Mouse (Mus musculus): ENCODE measurements around the gene Gale. TPM values are rescaled to one million over a fixed set of nuclear protein-coding genes. Genes with fewer than 3 reads are reported as not detected.
"Not testable (repeated sequence)": the region's sequence is repeated elsewhere in the genome, so short reads cannot be mapped to it uniquely, and the experiment has no call there.

Gale gene
- total RNA-seq, 2 experiments from 2014 or later, result 6.5 to 22.1 TPM

DNA sequence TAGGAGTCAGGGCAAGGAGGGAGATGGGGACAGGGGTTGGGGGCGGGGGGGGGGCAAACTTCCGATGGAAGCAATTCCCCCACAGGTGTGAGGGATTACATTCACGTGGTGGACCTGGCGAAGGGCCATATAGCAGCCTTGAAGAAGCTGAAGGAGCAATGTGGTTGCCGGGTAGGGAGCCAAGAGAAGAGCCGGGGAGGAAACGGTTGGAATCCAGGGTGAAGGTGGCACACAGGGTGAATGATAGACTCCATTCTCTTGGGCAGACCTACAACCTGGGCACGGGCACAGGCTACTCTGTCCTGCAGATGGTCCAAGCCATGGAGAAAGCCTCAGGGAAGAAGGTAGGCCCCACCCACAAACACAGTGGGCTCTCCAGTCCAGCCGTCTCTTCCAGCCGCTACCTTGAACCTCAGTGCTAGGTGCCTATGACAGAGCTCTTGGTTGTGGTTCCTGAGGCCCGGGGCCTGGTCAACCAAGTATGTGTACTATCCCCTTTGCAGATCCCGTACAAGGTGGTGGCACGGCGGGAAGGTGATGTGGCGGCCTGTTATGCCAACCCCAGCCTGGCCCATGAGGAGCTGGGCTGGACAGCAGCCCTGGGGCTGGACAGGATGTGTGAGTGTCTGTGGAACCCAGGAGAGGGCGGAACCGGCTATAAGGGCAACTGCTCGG lies 3.7 kb downstream of the Gale start:
- ATAC-seq (replicated peaks; ENCODE audit: low FRiP score, low TSS enrichment, poor library complexity, severe bottlenecking), result no peak

DNA sequence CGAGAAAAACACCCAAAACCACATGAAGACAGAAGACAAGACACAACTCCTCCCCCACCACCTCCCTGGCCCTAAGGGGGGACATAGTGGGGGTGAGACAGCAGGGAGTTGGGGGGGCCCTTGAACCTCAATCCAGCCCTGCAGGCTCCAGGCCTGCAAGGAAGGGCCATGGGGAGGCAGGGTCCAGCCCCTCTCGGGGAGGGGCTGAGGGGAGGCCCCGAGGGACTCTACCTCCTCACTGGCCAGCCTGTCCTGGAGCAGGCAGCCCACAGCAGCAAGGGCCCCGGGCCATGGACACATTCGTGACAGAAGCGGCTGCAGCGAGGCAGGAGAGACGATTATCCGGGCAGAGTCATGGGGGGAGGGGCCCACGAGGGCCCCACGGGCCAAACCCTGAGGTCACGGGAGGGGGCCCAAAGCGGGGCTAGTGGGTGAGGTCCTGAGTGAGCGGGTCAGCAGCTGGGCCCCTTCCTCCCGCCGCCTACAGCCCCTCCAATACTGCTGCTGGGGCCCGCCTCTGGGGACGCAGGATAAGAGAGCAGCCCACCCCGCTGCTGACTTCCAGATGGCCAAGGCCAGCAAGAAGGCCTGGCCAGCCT lies 4.8 kb downstream of the Gale start:
- no peak for ATAC-seq (replicated peaks; ENCODE audit: low FRiP score, low TSS enrichment, poor library complexity, severe bottlenecking)

DNA sequence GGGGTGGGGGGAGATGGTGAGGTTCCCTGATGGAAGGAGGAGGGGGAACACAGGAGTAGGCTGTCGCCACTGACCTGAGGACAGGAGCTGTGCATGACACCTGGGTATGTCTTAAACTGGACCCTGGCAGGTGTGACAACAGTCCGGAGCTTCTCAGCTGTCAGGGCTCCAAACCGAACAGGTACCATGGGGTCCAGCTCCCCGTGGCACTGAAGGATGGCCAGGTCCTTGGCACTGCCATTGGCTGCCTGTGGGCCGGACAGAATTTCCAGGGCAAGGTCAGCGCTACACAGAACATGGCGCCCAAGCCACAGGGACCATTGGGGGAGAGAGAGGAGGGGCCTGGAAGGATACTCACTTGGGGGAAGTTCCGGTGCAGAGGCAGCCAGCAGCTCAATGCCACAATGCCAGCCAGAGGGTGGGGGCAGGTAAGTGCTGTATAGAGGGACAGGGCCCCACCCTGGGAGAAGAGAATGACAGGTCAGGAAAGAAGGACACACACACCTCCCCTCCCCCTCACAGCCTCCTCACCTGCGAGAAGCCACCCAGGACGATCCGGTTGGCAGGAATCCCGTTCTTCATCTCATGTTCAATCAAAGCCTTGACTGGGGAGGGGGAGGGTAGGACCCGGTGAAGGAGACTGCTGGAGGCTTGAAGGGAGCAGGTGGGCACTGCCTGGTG lies 5.7 kb downstream of the Gale start:
- ATAC-seq (replicated peaks; ENCODE audit: low FRiP score, low TSS enrichment, poor library complexity, severe bottlenecking), result no peak

DNA sequence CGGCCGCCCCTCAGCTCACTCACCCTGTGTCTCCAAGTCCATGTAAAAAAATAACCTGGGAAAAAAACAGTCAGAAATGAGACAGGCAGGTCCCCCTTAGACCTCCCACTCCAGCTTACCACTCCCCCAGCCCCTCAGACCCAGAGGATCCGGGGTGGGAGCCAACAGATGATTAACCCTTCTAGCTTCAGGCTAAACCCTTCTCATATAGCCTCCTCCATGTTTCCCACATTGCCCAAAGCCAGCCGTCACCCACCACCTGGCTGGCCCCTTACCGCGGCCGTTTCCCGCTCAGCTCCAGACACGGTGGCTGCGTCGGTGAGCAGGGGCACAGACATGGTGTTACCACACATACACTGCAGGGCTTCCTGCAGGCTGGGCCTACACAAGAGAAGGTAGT lies 7.1 kb downstream of the Gale start:
- ATAC-seq (replicated peaks; ENCODE audit: low FRiP score, low TSS enrichment, poor library complexity, severe bottlenecking), result no peak

DNA sequence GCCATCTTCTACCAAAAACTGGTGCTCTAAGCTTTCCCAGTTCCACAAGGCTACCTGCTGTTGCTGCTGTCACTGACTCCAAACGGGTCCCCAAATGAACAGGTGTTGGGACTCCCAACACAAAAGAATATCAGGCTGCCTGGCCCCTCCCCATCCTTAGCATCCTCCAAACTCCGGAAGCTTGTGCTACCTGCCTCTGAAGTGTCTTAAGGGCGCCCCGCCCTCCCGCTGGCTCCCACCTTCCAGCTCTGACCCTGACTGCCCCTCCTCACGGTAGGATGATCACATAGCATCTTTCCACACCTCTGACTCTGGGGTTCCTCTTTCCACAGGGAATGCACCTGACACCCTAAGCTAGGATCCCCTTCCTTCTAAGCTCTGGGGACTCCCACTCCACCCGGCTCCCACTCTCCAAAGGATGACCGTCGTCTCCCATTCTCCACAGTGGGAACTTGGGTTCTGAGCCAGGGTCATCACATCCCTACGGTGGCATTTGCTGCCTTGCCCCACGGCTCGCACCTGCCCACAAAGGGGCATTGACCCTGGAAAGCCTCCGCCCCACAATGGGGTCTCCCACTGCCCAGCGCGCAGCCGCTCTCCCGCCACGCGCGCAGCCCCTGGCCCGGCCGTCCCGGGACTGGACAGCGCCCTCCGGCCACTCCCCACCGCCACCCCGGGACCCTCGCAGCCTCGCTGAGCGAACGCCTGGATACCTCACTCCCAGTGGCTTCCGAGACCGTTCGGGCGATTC lies 8.5 kb downstream of the Gale start:
- ATAC-seq (replicated peaks; ENCODE audit: low FRiP score, low TSS enrichment, poor library complexity, severe bottlenecking), result no peak

DNA sequence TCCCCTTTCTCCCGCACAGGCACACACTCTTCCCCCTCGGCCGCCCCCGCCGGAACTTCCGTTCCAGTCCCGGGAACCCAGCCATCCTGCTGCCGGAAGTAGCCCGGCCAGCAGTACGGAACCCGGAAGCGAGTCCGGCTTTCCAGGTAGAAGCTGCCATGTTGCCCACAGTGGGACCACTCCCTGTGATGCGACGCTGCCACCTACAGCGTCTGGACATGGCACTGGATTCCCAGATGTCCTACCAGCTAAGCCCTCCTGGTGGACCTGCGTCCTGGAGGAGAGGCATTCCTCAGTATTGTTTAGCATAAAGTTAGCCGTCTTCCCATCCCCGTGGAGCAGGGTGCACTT lies 9.0 kb downstream of the Gale start, which contains the start of gene Lypla2:
Gene Lypla2, minus strand, starts transcription at position 71 of the 351 bp plus-strand sequence.
- ATAC-seq (replicated peaks; ENCODE audit: low FRiP score, low TSS enrichment, poor library complexity, severe bottlenecking), result peak; percentile 74

DNA sequence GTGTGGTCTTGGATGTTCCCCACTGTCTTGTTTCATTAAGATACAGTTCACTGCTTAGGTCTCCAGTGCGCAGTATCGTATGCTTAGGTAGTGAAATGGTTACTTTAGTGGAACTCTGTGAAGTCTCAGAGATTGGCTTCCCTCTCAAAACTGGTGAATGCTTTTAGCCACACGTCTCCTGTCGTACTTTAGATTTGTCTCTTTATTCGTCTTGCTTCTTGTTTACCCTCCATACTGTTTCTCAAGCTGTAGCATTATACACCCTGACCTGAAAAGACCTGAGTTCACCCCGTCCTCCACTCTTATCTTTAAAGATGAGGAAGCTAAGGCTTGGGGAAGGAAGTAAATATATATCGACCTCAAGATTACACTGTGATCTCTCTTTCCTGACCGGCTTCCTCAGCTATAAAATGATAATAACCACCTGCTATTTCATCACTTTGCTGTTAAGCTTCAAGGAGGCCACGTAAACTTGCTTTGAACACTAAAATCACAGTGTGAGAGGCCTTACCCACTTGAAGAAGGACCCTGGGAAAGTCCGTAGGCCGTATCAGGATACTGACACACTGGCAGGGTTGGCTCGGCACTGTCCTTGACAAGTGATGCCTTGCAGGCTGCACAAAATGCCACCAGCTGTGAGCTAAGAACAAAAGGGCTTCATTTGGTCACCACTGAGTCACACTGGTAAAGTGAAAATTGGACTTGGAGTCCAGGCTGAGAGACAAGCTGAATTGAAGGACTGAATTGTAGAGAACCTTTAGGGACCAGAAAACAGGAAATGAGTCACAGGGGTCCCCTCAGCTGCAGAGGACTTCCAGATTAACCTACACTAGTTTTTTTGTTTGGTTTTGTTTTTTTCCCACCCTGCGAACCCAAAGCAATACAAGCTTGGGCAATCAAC lies 9.6 kb downstream of the Gale start:
- no peak; the same call in 1 of the 2 replicates for ATAC-seq (replicated peaks; ENCODE audit: low FRiP score, low TSS enrichment, poor library complexity, severe bottlenecking)

DNA sequence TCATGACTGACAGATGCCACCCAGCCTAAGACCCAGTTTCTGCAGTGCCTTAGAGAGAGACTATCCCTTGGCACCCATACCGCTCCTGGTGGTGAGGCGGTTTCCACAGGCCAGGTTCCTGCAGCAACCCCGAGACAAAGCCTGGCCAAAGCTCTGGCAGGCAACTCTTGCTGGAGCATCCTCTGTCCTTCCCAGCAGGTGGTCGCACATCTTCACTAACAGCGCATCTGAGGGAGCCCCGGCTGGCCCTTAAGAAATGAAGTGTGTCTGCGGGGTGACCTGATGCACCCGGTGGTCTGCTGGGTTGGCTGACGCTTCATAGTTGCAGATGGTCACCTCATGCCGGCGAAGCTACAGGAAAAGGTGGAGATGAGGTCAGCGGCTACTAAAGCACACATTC lies 12.6 kb downstream of the Gale start:
- ATAC-seq (replicated peaks; ENCODE audit: low FRiP score, low TSS enrichment, poor library complexity, severe bottlenecking), result no peak

DNA sequence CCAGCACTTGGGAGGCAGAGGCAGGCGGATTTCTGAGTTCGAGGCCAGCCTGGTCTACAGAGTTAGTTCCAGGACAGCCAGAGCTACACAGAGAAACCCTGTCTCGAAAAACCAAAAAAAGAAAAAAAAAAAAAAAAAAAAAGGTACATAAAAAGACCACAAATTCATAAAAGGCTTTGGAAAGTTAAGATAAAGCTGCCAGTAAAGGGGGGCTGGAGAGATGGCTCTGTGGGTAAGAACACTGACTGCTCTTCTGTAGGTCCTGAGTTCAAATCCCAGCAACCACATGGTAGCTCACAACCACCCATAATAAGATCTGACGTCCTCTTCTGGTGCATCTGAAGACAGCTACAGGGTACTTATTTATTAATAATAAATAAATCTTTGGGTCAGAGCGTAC lies 16.7 kb downstream of the Gale start:
- not testable (repeated sequence) for ATAC-seq (replicated peaks; ENCODE audit: low FRiP score, low TSS enrichment, poor library complexity, severe bottlenecking)

DNA sequence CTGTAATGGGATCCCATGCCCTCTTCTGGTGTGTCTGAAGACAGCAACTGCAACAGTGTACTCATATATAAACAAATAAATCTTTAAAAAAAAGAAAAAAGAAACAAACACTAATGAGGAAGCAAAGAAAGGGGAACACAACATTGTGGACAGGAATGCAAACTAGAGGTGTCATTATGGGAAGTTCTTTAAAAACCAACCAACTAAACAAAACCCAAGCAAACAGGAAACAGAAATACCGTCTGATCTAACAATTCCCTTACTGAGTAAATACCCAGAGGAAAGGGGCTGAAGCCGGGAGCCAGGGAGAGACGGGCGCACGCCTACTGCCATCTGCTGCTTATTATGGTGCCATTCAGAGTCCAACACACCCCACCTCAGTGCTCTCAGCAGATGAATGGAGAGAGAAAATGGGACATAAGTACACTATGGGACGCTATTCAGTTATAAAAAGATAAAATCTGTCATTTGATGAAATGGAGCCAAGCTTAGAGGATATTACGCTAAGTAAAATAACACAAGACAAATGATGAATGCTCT lies 18.1 kb downstream of the Gale start:
- no peak for ATAC-seq (replicated peaks; ENCODE audit: low FRiP score, low TSS enrichment, poor library complexity, severe bottlenecking)

DNA sequence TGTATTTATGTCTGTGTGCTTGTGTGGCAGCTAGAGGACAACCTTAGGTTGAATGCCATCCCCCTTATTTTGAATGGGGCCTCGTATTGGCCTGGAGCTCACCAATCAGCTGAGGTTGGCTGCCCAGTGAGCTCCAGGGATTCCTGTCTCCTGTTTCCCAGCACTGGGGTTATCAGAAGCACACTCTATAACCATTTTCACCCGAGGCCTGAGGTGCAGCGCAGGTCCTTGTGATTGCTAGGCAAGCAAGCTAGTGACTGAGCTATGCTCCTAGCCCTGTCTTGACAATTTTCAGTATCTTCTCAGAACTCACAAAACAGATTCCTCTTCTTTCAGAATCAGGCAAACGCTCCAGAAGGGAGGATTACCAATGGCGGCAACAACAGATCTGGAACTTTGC lies 21.0 kb downstream of the Gale start:
- ATAC-seq (replicated peaks; ENCODE audit: low FRiP score, low TSS enrichment, poor library complexity, severe bottlenecking), result no peak

DNA sequence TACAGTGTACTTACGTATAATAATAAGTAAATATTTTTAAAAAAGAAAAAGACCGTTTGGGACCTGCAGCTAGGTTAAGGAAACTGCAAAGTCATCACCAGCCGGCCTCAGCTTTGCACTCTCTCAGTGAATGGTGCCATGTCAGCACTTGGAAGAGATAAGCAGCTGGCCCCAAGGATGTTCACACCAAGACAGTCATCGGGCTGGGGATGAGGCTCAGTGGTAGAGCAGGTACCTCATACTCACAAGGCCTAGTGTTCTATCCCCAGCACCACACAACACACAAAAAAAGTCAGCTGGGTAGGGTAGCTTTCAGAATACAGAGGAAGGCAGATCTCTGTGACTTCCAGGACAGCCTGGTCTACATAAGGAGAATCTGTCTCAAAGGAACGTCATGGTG lies 21.7 kb downstream of the Gale start:
- ATAC-seq (replicated peaks; ENCODE audit: low FRiP score, low TSS enrichment, poor library complexity, severe bottlenecking), result peak; percentile 77

DNA sequence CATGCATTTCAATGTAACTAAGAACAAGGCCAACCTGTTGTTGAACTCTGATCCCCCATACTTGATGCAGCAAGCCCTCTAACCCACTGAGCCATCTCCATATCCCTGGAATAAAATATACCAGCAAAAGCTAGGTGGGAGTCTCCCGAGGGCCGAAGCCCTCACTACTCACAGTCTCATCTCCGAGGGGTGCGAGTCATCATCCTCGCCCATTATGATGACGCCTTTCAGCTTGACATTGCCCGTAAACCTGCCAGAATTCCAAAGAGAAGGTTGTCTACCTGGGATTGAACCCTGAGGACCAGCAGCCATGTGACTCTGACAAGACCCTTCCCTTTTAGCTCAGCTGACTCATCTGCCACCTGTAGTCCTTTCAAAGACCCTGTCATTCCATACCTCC lies 22.2 kb downstream of the Gale start:
- ATAC-seq (replicated peaks; ENCODE audit: low FRiP score, low TSS enrichment, poor library complexity, severe bottlenecking), result no peak

DNA sequence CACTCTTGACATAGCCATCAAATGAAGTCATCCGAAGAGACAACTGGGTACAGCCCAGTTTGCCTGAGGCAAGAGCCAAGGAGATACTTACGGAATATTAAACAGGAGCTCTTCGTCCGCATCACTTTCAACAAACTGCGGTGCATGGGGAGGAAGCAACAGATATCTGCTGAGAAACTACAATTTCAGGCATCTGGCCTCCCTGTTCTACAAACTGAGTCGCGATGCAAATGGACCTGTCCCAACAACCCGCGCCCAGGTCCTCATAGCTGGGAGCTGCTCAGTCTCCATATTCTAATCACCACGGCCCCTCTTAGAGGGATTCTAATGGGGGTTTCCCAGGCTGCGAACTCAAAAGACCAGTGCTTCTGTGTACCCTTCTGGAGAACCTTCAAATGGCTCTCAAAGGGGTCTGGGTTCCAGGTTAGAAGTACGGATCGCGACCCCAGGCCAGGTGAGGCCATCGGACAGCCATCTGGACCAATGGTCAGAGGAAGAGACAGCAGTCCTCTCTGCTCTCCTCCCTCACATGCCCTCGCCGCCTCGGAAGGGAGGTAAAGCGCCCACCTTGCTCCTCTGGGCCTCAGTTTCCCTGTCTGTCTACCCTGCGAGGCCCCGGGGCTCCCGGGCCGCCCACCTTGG lies 22.9 kb downstream of the Gale start:
- ATAC-seq (replicated peaks; ENCODE audit: low FRiP score, low TSS enrichment, poor library complexity, severe bottlenecking), result peak; percentile 23

DNA sequence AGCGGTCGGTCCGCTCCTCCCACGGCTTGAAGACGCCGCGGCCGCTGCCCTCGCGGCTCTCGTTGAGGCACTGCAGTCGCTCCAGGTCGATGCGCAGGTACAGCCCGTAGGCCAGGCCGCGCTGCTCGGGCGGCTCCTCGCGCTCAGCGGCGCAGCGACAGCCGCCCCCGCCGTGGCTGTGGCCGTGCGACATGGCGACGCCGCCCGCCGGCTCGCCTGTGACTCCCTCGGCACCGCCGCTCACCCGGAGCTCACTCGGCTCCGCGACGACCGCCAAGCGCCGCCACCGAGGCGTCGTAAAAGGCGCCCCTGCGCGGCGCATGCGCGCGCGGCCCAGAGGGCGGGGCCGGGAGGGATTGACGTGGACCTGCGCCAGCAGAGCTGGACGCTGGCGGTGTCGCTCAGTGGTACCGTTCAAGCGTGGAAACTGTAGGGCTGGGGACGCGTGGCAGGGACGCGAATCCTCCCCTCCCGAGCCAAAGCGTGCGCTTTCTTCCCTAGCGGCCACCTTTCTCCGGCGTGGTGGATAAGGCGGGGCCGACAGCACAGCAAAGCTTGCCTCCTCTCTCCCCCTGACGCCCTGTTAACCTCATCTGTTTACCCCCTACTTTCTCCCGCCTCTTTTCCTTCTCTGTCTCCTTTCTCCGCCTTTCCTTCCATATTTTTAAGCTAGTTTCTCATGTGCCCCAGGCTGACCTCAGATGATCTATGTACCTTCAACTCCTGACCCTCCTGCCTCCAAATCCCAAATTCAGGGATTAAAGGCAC lies 23.6 kb downstream of the Gale start, which contains the start of gene Pithd1:
Gene Pithd1, minus strand, starts transcription at position 322 of the 768 bp plus-strand sequence.
- peak; percentile 64 for ATAC-seq (replicated peaks; ENCODE audit: low FRiP score, low TSS enrichment, poor library complexity, severe bottlenecking)

DNA sequence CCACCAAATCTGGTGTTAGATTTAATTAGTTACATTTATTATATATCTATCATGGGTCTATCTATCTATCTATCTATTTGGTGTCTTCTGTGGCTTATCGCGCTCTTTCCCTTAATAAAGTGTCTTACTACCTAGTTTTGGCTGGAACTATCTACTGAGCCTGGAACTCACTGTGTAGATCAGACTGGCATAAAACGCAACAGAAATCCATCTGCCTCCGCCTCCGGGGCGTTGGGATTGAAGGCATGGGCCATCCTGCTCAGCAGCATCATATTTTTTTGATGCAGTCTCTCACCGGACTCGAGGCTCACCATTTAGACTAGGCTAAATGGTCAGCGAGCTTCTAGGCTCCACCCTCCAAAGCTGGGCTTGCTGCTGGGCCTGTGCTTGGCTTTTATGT lies 24.2 kb downstream of the Gale start:
- ATAC-seq (replicated peaks; ENCODE audit: low FRiP score, low TSS enrichment, poor library complexity, severe bottlenecking), result no peak

DNA sequence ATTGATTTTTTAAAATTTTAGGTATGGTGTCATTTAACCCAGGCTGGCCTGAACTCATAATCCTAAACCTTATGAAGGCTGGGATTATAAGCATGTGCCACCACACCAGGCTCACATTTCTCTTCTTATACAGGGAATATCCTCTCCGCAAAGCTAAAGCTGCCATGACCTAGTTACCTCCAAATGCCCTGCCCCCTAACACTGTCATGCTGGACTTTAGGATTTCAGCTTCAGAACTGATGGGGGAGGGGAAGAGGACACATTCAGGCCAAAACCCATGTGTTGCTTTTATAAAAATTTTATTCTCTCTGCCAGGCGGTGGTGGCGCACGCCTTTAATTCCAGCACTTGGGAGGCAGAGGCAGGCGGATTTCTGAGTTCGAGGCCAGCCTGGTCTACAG lies 30.4 kb downstream of the Gale start:
- no peak for ATAC-seq (replicated peaks; ENCODE audit: low FRiP score, low TSS enrichment, poor library complexity, severe bottlenecking)

DNA sequence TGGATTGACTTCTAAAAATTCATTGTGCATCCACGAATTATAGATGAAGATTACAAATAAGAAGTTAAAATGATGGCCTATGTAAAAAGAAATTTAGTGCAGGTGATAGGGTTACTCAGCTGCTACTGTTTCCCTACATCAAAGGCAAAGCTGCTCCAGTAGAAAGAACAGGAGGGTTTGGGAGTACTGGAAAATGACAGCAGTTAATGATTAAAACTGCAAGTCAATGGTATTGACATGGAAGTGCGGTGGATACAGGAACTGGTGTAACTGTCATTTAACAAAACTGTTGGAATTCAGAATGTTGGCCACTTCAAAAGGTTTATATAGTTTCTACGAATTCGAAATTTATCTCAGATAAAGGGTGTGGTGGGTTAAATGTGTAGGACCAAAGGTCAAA lies 31.6 kb downstream of the Gale start:
- ATAC-seq (replicated peaks; ENCODE audit: low FRiP score, low TSS enrichment, poor library complexity, severe bottlenecking), result no peak

Data from megakaryocyte-erythroid progenitor cell, adult 5-6 weeks (primary cell).